Mouse (Mus musculus) layer of hippocampus, postnatal 10 days (tissue): ENCODE data around the gene Egfl7. TPM values are rescaled to one million over a fixed set of nuclear protein-coding genes. Genes with fewer than 3 reads are reported as not detected.

Experiments
- DNase-seq, 2 experiments: peaks; one replicate each; pipeline ENCODE4 v3.0.0; 2021; ENCODE audit warnings: low spot score in 2 of 2
- total RNA-seq, 2 experiments: library from RNA; stranded (reverse); gene quantifications; 2 replicates each; pipeline ENCODE4 v1.2.3; 2021

Gene Egfl7
- total RNA-seq, 2 experiments from 2014 or later = 82.2 to 102 TPM

GRCm38 (mm10) chr2:26591416-26591815 lies 11.6 kb downstream of the Egfl7 start:
- no peak for DNase-seq

- DNase-seq = no peak
Measured at GRCm38 (mm10) chr2:26593211-26594021, 13.6 kb downstream of the Egfl7 start.

- DNase-seq = peak in 1 of 2 experiments; percentile 48
Measured at GRCm38 (mm10) chr2:26594022-26594346, 14.2 kb downstream of the Egfl7 start.

GRCm38 (mm10) chr2:26594461-26594933 lies 14.7 kb downstream of the Egfl7 start:
- DNase-seq = no peak

- no peak for DNase-seq
Measured at GRCm38 (mm10) chr2:26594934-26595724, 15.3 kb downstream of the Egfl7 start.

- no peak for DNase-seq
Measured at GRCm38 (mm10) chr2:26595725-26596435, 16.1 kb downstream of the Egfl7 start.

- no peak for DNase-seq
Measured at GRCm38 (mm10) chr2:26596898-26597297, 17.1 kb downstream of the Egfl7 start.

GRCm38 (mm10) chr2:26597810-26598209 lies 18.0 kb downstream of the Egfl7 start:
- no peak for DNase-seq

- no peak for DNase-seq
Measured at GRCm38 (mm10) chr2:26598462-26598861, 18.6 kb downstream of the Egfl7 start.

- no peak for DNase-seq
Measured at GRCm38 (mm10) chr2:26599965-26600364, 20.2 kb downstream of the Egfl7 start.

- DNase-seq = no peak
Measured at GRCm38 (mm10) chr2:26600664-26601063, 20.9 kb downstream of the Egfl7 start.

- DNase-seq = no peak
Measured at GRCm38 (mm10) chr2:26601595-26601994, 21.8 kb downstream of the Egfl7 start.

- no peak for DNase-seq
Measured at GRCm38 (mm10) chr2:26602631-26603030, 22.8 kb downstream of the Egfl7 start.

- DNase-seq = no peak
Measured at GRCm38 (mm10) chr2:26603159-26603558, 23.3 kb downstream of the Egfl7 start.

- peak; percentile 60 to 65 for DNase-seq
Measured at GRCm38 (mm10) chr2:26603720-26604671, 24.2 kb downstream of the Egfl7 start, which contains the start of gene Agpat2. Agpat2 (minus strand) TSS chr2:26604417.

- no peak for DNase-seq
Measured at GRCm38 (mm10) chr2:26605331-26605730, 25.5 kb downstream of the Egfl7 start.

- no peak for DNase-seq
Measured at GRCm38 (mm10) chr2:26606579-26606978, 26.8 kb downstream of the Egfl7 start.

- DNase-seq = no peak
Measured at GRCm38 (mm10) chr2:26607056-26607910, 27.5 kb downstream of the Egfl7 start.

GRCm38 (mm10) chr2:26608781-26609180 lies 29.0 kb downstream of the Egfl7 start:
- no peak for DNase-seq
